Mouse (Mus musculus) liver, embryonic 11.5 days (tissue): ENCODE data around the gene Nol4l. TPM values are rescaled to one million over a fixed set of nuclear protein-coding genes. Genes with fewer than 3 reads are reported as not detected.
"Not testable (repeated sequence)": the region's sequence is repeated elsewhere in the genome, so short reads cannot be mapped to it uniquely, and the experiment has no call there.

Source experiments
- ATAC-seq: fragments of 200-750 bp; cut with Nextera tagmentation; replicated peaks from 2 replicates; pipeline ENCODE4 v1.8.0; 2017; ENCODE audit warnings: moderate number of reproducible peaks, mild to moderate bottlenecking, moderate TSS enrichment, moderate library complexity; ENCODE audit not compliant: low FRiP score
- DNase-seq: peaks from one replicate; pipeline ENCODE4 v3.0.0-alpha.2; 2017; ENCODE audit warnings: low spot score
- H3K27ac ChIP-seq: fragments of 300-500 bp; sonication (generic); 2 replicates; pipeline ENCODE4 v1.5.1; 2014; ENCODE audit warnings: mild to moderate bottlenecking, low read depth, low read length, control low read depth
- H3K27me3 ChIP-seq: fragments of 300-500 bp; sonication (generic); replicated peaks from 2 replicates; pipeline ENCODE4 v1.6.1; 2014; ENCODE audit warnings: low read length, mixed read lengths; ENCODE audit not compliant: control insufficient read depth, insufficient read depth
- H3K36me3 ChIP-seq: fragments of 300-500 bp; sonication (generic); 2 replicates; pipeline ENCODE4 v1.6.1; 2014; ENCODE audit warnings: mild to moderate bottlenecking, low read length, moderate library complexity, mixed read lengths; ENCODE audit not compliant: control insufficient read depth, insufficient read depth
- H3K4me1 ChIP-seq: fragments of 300-500 bp; sonication (generic); replicated peaks from 2 replicates; pipeline ENCODE4 v1.6.1; 2014; ENCODE audit warnings: low read length, mixed read lengths; ENCODE audit not compliant: control insufficient read depth, insufficient read depth
- H3K4me2 ChIP-seq: fragments of 300-500 bp; sonication (generic); 2 replicates; pipeline ENCODE4 v1.6.1; 2014; ENCODE audit warnings: mild to moderate bottlenecking, control low read depth, moderate library complexity
- H3K4me3 ChIP-seq: fragments of 300-500 bp; sonication (generic); 2 replicates; pipeline ENCODE4 v1.5.1; 2014; ENCODE audit warnings: low read depth, low read length, control low read depth
- H3K9ac ChIP-seq: fragments of 300-500 bp; sonication (generic); 2 replicates; pipeline ENCODE4 v1.6.1; 2014; ENCODE audit warnings: low read depth, low read length, control low read depth
- H3K9me3 ChIP-seq: fragments of 300-500 bp; sonication (generic); 2 replicates; pipeline ENCODE4 v1.6.1; 2016; ENCODE audit warnings: low read length, inconsistent platforms, mixed read lengths; ENCODE audit not compliant: control insufficient read depth
- WGBS: fragments of 180-500 bp; shearing (Covaris S2); extraction: QIAGEN DNeasy Blood & Tissue Kit; methylation state at CpG from one replicate; pipeline ENCODE4 v1.1.7; 2014; 5-methylcytosine and 5-hydroxymethylcytosine counted together
- polyA plus RNA-seq: library from polyadenylated mRNA; unstranded; fragments of >200 nt; fragmentation: Nextera tagmentation; extraction: Ambion mirVana; gene quantifications from 2 replicates; pipeline ENCODE4 v1.2.1, GENCODE M21; 2014

Nol4l gene
- polyA plus RNA-seq, 1 experiment from 2014 or later = 15.8 TPM

DNA sequence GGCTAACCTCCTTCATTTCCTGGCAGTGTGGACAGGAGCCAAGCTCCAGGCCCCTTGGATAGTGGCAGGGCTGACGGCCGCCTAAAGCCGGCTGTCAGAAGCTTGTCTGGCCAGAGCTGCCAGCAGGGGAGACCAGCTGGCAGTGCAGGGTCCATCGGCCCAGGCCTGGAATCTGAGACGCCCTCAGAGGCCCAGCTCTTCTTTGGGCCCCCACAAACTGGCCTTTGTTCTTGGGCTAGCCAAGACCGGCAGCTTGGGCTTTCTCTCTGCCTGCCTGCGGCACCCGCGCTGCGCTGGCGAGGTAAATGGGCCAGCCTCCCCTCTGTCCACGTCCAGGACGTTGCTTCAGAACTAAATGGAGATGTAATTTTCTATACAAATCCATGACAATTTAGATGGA lies 32.9 kb downstream of the Nol4l start:
- ATAC-seq (no peak), DNase-seq (no peak)
- H3K9me3 ChIP-seq = no peaks in the 10 kb centered on the region
- no peak overlapping the region for H3K9ac ChIP-seq
- peaks cover 59% of the 10 kb centered on the region for H3K4me1 ChIP-seq
- no peaks in the 10 kb centered on the region for H3K36me3 ChIP-seq
- no peaks in the 10 kb centered on the region for H3K27me3 ChIP-seq
- no peak overlapping the region for H3K4me3 ChIP-seq
- no peak overlapping the region for H3K4me2 ChIP-seq
- peak overlapping the region; percentile 97 for H3K27ac ChIP-seq
- 72% methylated on average over 13 of the region's 13 CpGs for WGBS

DNA sequence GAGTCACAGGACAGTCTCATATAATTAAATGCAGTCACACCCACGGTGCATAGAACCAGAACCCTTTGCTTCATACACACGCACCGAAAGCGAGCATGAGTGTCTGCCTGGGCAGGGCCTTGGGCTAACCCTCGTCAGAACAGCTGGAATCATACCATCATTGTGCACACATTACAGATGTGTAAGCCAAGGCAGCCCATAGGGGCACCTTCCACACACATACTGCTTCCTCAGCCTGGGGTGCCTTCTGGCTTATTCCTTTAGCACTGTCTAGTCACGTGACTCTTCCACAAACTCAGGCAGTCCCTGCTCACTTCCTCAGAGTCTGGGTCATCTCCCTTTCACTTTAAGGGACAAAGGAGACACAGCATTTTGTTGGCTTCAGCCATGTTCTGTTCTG lies 33.5 kb downstream of the Nol4l start:
- WGBS = 68% methylated on average over 6 of the region's 6 CpGs
- ATAC-seq (no peak; the same call in 1 of the 2 replicates), DNase-seq (no peak)
- peak overlapping the region; percentile 97 for H3K27ac ChIP-seq
- H3K9ac ChIP-seq = peak overlapping the region; percentile 46
- peaks cover 65% of the 10 kb centered on the region for H3K4me1 ChIP-seq
- H3K4me3 ChIP-seq = no peak overlapping the region
- peak overlapping the region; percentile 54 for H3K4me2 ChIP-seq
- no peaks in the 10 kb centered on the region for H3K36me3 ChIP-seq
- H3K9me3 ChIP-seq = no peaks in the 10 kb centered on the region
- no peaks in the 10 kb centered on the region for H3K27me3 ChIP-seq

DNA sequence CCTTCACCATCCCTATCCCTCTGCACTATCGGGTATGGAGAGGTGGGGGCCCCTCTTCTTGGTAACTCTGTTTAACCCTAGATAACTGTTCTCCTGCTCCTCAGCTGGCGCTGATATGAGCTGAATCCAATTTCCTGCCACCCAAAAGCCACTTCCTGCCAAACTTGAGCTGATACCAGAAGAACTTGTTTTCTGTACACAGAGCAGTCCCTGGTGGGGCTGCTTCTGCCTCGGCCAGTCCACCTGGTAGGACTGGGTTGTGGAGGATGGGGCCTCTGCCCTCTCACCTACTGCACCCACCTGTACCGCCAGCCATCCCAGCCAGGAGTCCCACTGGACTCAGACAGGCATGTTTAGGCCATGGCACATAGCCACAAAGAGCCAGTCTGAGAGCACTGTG lies 34.0 kb downstream of the Nol4l start:
- Histone ChIP-seq H3K9ac (peak overlapping the region; percentile 46), H3K4me1 (peaks cover 69% of the 10 kb centered on the region), H3K27me3 (no peaks in the 10 kb centered on the region), H3K9me3 (no peaks in the 10 kb centered on the region), H3K4me2 (peak overlapping the region; percentile 54), H3K27ac (peak overlapping the region; percentile 97), H3K4me3 (no peak overlapping the region), H3K36me3 (no peaks in the 10 kb centered on the region)
- WGBS = 36% methylated on average over 4 of the region's 4 CpGs
- ATAC-seq = peak; percentile 82
- DNase-seq = peak; percentile 56

DNA sequence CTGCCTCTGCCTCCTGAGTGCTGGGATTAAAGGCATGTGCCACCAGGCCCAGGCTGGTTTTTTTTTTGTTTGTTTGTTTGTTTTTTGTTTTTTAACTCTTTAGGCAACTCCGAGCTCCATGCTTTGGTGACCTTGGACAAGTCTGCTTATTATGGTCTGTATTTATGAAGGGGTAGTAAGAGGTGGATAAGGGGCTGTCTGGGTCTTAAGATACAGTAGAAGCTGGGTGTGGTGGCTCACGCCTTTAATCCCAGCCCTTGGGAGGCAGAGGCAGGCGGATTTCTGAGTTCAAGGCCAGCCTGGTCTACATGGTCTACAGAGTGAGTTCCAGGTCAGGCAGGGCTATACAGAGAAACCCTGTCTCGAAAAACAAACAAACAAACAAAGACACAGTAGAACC lies 34.4 kb downstream of the Nol4l start:
- not testable (repeated sequence) for DNase-seq, H3K9ac ChIP-seq, H3K36me3 ChIP-seq, H3K9me3 ChIP-seq, H3K27me3 ChIP-seq, H3K4me3 ChIP-seq
- peak; percentile 60 for ATAC-seq
- Histone ChIP-seq H3K4me2 (peak overlapping the region; percentile 98), H3K4me1 (peaks cover 74% of the 10 kb centered on the region), H3K27ac (peak overlapping the region; percentile 97)
- WGBS = 43% methylated on average over 4 of the region's 4 CpGs

DNA sequence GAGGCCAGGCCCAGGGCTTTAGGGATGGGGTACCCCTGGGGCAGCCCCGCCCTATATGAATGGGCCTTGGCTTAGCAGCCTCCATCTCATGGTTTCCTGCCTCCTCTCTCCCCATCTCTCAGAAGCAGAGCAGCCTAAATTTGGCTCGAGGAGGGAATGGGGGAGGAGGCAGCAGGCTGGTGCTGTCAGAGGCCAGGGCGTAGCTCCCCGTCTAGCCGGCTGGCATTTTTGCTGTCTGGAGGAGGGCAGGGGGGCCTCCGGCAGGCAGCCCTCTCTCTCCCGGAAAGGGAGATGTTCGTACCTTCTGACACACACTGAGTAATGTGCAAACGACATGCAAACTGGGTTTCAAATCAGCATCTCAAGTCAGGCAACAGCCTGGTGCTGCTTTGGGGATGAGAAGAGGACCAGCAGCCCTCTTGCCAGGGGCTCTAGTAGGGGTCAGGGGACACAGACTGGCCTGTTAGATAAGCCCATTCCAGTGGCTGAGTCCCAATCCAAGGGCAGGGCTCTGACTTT lies 35.4 kb downstream of the Nol4l start:
- peak overlapping the region; percentile 97 for H3K27ac ChIP-seq
- peak overlapping the region; percentile 79 for H3K9ac ChIP-seq
- no peaks in the 10 kb centered on the region for H3K27me3 ChIP-seq
- peaks cover 79% of the 10 kb centered on the region for H3K4me1 ChIP-seq
- no peaks in the 10 kb centered on the region for H3K9me3 ChIP-seq
- peak overlapping the region; percentile 98 for H3K4me2 ChIP-seq
- ATAC-seq (peak; percentile 16), DNase-seq (peak; percentile 58)
- H3K4me3 ChIP-seq = peak overlapping the region; percentile 30
- 5% methylated on average over 9 of the region's 9 CpGs for WGBS
- H3K36me3 ChIP-seq = no peaks in the 10 kb centered on the region

DNA sequence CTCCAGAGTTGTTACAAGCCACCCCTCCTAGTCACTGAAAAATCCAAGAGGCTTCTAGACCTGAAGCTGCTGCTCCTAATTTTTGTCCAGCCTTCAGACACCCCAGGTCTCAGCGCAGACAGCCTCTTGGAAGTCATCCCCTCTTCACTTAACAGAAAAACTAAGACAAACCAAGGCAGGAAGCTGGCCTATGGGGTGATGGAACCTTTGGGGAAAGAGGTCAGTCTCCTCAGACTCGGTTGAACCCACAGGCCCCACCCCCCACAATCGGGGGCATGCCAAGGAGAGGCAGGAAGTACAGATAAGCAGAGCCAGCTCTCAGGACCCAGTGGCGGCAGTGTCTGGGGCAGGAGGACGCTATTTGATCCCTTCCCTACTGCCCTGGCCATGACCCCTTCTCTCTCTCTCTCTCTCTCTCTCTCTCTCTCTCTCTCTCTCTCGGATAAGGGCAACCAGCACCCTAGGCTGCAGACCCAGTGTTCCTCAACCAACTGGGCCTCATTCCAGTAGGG lies 35.9 kb downstream of the Nol4l start:
- peak; percentile 71 for DNase-seq
- peak overlapping the region; percentile 79 for H3K9ac ChIP-seq
- no peaks in the 10 kb centered on the region for H3K36me3 ChIP-seq
- 5% methylated on average over 6 of the region's 6 CpGs for whole genome bisulfite sequencing
- peak overlapping the region; percentile 98 for H3K4me2 ChIP-seq
- peak overlapping the region; percentile 97 for H3K27ac ChIP-seq
- ATAC-seq = peak; percentile 59
- H3K4me3 ChIP-seq = peak overlapping the region; percentile 30
- no peaks in the 10 kb centered on the region for H3K27me3 ChIP-seq
- H3K9me3 ChIP-seq = no peaks in the 10 kb centered on the region
- peaks cover 79% of the 10 kb centered on the region for H3K4me1 ChIP-seq

DNA sequence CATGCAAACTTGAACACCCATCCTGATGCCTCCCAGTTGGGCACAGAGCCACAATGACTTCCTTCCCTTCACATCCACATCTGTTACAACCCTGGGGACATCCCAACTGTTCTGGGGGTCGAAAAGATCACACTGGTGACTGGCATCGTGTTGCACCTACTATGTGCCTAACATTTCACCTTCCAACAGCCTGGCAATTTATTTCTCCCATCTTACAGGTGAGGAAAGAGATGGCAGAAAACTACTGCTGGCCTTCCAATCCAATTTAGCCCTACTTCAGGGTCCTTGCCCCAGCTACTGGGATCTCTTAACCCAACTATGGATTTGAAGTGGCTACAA lies 36.4 kb downstream of the Nol4l start:
- no peaks in the 10 kb centered on the region for H3K27me3 ChIP-seq
- peaks cover 79% of the 10 kb centered on the region for H3K4me1 ChIP-seq
- WGBS = 14% methylated on average over 2 of the region's 2 CpGs
- peak overlapping the region; percentile 79 for H3K9ac ChIP-seq
- H3K9me3 ChIP-seq = no peaks in the 10 kb centered on the region
- peak overlapping the region; percentile 97 for H3K27ac ChIP-seq
- ATAC-seq (no peak), DNase-seq (no peak)
- peak overlapping the region; percentile 98 for H3K4me2 ChIP-seq
- peak overlapping the region; percentile 77 for H3K4me3 ChIP-seq
- H3K36me3 ChIP-seq = no peaks in the 10 kb centered on the region

DNA sequence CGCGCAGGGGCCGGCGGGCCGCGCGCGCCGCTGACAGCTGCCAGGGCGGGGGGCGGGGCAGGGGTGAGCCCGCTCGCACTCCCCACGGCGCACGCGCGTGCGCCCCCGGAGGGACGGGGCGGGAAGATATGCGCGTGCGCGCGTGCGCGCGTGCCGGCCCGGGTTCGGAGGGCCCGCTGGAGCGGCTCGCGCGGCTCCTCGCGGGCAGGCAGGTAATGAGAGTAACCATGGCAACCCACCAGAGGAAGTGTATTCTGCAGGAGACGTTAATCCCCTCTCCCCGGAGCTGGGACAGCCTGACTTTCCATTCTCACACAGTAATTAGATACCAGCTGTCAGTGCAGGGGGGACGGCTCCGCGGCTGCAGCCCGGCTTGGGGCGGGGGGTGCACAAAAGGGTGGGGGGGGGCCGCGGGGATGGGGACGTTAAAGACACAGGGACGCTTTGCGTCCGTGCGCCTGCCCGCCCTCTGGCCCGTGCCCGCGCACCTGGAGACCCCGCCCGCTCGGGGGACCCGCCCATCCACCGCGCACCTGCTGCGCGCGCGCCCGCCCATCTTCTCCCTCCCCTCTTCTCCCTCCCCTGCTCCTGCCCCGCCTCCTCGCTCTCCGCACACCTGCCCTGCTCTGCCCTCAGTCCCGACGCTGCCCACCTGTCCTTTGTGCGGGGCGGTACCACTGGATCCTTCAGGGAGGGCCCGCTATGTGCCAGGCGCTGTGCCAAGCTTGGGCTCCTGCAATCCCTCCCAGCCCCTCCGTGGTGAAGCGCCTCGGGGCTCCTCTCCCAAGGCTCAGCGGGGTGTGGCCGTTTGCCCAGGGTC lies 37.0 kb downstream of the Nol4l start, which contains the start of gene 4930404H24Rik:
Gene 4930404H24Rik (plus strand): TSS at position 218 of the 820 bp plus-strand sequence.
- Histone ChIP-seq H3K4me2 (peak within 1 kb of the TSS; percentile 98), H3K27me3 (no peaks in the 10 kb centered on the region), H3K27ac (peak within 1 kb of the TSS; percentile 97), H3K4me1 (peaks cover 79% of the 10 kb centered on the region), H3K9me3 (no peaks in the 10 kb centered on the region), H3K36me3 (no peaks in the 10 kb centered on the region), H3K4me3 (peak within 1 kb of the TSS; percentile 77), H3K9ac (peak within 1 kb of the TSS; percentile 79)
- DNase-seq (peak; percentile 75), ATAC-seq (peak; percentile 29; the same call in 1 of the 2 replicates)
- WGBS = under 1% methylated on average over 68 of the region's 83 CpGs
